Mouse (Mus musculus) hindbrain, embryonic 15.5 days (tissue): ENCODE measurements around the gene Plekha8. TPM values are rescaled to one million over a fixed set of nuclear protein-coding genes. Genes with fewer than 3 reads are reported as not detected.

Experiments
- ATAC-seq: fragments of 200-750 bp; cut with Nextera tagmentation; 2 replicates; pipeline ENCODE4 v1.8.0; 2017; ENCODE audit warnings: low read depth, moderate number of reproducible peaks, moderate TSS enrichment; ENCODE audit not compliant: low FRiP score
- H3K27ac ChIP-seq: fragments of 300-500 bp; sonication (generic); replicated peaks from 2 replicates; pipeline ENCODE4 v1.5.1; 2015; ENCODE audit warnings: mild to moderate bottlenecking, inconsistent platforms
- H3K27me3 ChIP-seq: fragments of 300-500 bp; sonication (generic); 2 replicates; pipeline ENCODE4 v1.6.1; 2015; ENCODE audit warnings: control low read depth, inconsistent platforms
- H3K36me3 ChIP-seq: fragments of 300-500 bp; sonication (generic); 2 replicates; pipeline ENCODE4 v1.6.1; 2015; ENCODE audit warnings: control low read depth, inconsistent platforms
- H3K4me1 ChIP-seq: fragments of 300-500 bp; sonication (generic); replicated peaks from 2 replicates; pipeline ENCODE4 v1.6.1; 2015; ENCODE audit warnings: control low read depth, inconsistent platforms
- H3K4me2 ChIP-seq: fragments of 300-500 bp; sonication (generic); 2 replicates; pipeline ENCODE4 v1.6.1; 2015; ENCODE audit warnings: moderate library complexity, mild to moderate bottlenecking, inconsistent platforms
- H3K4me3 ChIP-seq: fragments of 300-500 bp; sonication (generic); 2 replicates; pipeline ENCODE4 v1.5.1; 2015; ENCODE audit warnings: mild to moderate bottlenecking, inconsistent platforms
- H3K9ac ChIP-seq: fragments of 300-500 bp; sonication (generic); 2 replicates; pipeline ENCODE4 v1.6.1; 2015; ENCODE audit warnings: inconsistent platforms
- H3K9me3 ChIP-seq: fragments of 300-500 bp; sonication (generic); 2 replicates; pipeline ENCODE4 v1.6.1; 2016; ENCODE audit warnings: control low read depth, inconsistent platforms
- WGBS: fragments of 180-500 bp; shearing (Covaris S2); methylation state at CpG from one replicate; pipeline ENCODE4 v1.1.7; 2015; 5-methylcytosine and 5-hydroxymethylcytosine counted together
- polyA plus RNA-seq: library from polyadenylated mRNA; unstranded; fragments of >200 nt; fragmentation: Nextera tagmentation; extraction: Ambion mirVana; gene quantifications from 2 replicates; pipeline ENCODE4 v1.2.1, GENCODE M21; 2015

Gene Plekha8
- polyA plus RNA-seq, 1 experiment from 2014 or later, result 7.9 TPM

GRCm38 (mm10) chr6:54672901-54673300 is 78.0 kb downstream of the Plekha8 start:
- H3K27ac ChIP-seq, result no peak overlapping the region
- H3K4me2 ChIP-seq, result no peak overlapping the region
- no peak overlapping the region for H3K4me3 ChIP-seq
- H3K27me3 ChIP-seq, result no peaks in the 10 kb centered on the region
- H3K4me1 ChIP-seq, result no peaks in the 10 kb centered on the region
- no peaks in the 10 kb centered on the region for H3K9me3 ChIP-seq
- no peaks in the 10 kb centered on the region for H3K36me3 ChIP-seq
- 41% methylated on average over 5 of the region's 5 CpGs for WGBS
- ATAC-seq, result no peak
- no peak overlapping the region for H3K9ac ChIP-seq

GRCm38 (mm10) chr6:54679686-54680085 is 84.8 kb downstream of the Plekha8 start:
- no peaks in the 10 kb centered on the region for H3K36me3 ChIP-seq
- no peak overlapping the region for H3K9ac ChIP-seq
- peaks cover 17% of the 10 kb centered on the region for H3K4me1 ChIP-seq
- H3K4me2 ChIP-seq, result no peak overlapping the region
- no peaks in the 10 kb centered on the region for H3K9me3 ChIP-seq
- no peak overlapping the region for H3K27ac ChIP-seq
- 78% methylated on average over 5 of the region's 5 CpGs for WGBS
- no peak overlapping the region for H3K4me3 ChIP-seq
- ATAC-seq, result no peak
- no peaks in the 10 kb centered on the region for H3K27me3 ChIP-seq

GRCm38 (mm10) chr6:54680891-54681745 is 86.2 kb downstream of the Plekha8 start, which contains the start of gene Mturn:
Mturn (plus strand) TSS chr6:54681624.
- H3K36me3 ChIP-seq, result no peaks in the 10 kb centered on the region
- peak within 1 kb of the TSS; percentile 77 for H3K4me2 ChIP-seq
- peak within 1 kb of the TSS; percentile 90 for H3K4me3 ChIP-seq
- peak within 1 kb of the TSS; percentile 72 for H3K27ac ChIP-seq
- peak; percentile 96 for ATAC-seq
- WGBS, result 4% methylated on average over 46 of the region's 48 CpGs
- H3K27me3 ChIP-seq, result no peaks in the 10 kb centered on the region
- H3K9ac ChIP-seq, result peak within 1 kb of the TSS; percentile 85
- H3K4me1 ChIP-seq, result peaks cover 26% of the 10 kb centered on the region
- H3K9me3 ChIP-seq, result no peaks in the 10 kb centered on the region

DNA sequence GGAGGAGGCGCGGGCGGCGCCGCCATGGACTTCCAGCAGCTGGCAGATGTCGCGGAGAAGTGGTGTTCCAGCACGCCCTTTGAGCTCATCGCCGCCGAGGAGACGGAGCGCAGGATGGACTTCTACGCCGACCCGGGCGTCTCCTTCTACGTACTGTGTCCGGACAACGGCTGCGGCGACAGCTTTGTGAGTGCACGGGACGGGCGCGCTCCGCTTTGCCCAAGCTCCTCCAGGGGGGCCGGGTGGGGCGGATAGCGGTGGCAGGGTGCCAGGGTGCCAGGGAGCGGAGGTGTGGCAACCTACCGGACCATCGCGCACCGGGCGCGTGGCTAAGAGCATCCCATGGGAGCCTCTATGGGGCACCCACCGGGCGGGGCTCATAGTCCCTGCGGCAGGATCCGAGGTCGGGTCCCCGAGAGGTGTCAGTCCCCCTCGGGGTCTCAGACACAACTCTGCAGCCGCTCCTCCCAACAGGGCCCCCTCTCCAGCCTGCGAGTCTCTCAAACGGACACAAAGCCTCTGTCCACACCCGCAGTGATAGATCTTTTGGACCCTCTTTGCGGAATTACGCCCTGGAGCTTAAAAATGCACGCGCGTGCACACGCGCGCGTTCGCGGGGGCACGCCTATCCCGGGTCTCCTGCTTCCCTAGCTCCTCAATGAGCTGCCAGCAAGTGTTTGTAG is 87.0 kb downstream of the Plekha8 start:
- Histone ChIP-seq H3K9ac (peak overlapping the region; percentile 85), H3K4me3 (peak overlapping the region; percentile 90), H3K36me3 (no peaks in the 10 kb centered on the region), H3K4me1 (peaks cover 26% of the 10 kb centered on the region), H3K9me3 (no peaks in the 10 kb centered on the region), H3K4me2 (peak overlapping the region; percentile 77), H3K27me3 (no peaks in the 10 kb centered on the region), H3K27ac (peak overlapping the region; percentile 71)
- ATAC-seq, result no peak; the same call in none of the 2 replicates
- WGBS, result under 1% methylated on average over 61 of the region's 61 CpGs

- H3K9me3 ChIP-seq, result no peaks in the 10 kb centered on the region
- H3K36me3 ChIP-seq, result 0 out of 2 replicates have a peak, but pooled peaks cover 2% of the 10 kb centered on the region
- no peak overlapping the region for H3K4me3 ChIP-seq
- no peak for ATAC-seq
- H3K4me1 ChIP-seq, result peaks cover 26% of the 10 kb centered on the region
- H3K9ac ChIP-seq, result no peak overlapping the region
- H3K4me2 ChIP-seq, result no peak overlapping the region
- H3K27me3 ChIP-seq, result no peaks in the 10 kb centered on the region
- WGBS, result 79% methylated on average over 4 of the region's 4 CpGs
- no peak overlapping the region for H3K27ac ChIP-seq
These were observed 89.2 kb downstream of the Plekha8 start for GRCm38 (mm10) chr6:54684085-54684484.

DNA sequence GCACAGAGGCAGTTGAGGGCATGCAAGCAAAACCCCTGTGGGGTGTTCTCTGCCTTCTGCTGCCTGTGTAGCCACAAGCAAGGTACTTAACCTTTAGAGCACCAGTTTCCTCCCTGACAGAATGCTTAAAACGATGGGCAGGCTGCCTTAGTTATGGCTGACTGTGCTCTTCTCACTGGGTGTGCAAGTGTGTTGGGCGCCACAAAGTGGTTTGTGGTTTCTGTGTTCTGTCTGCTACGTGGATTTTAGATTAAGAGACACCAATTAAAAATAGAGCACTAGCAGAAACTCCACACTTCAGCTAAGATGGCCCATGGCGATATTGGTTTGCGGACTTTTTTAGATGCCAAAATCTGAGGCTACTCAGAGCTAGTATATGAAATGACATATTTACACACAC is 90.2 kb downstream of the Plekha8 start:
- Histone ChIP-seq H3K4me2 (no peak overlapping the region), H3K27me3 (no peaks in the 10 kb centered on the region), H3K27ac (no peak overlapping the region), H3K9ac (no peak overlapping the region), H3K4me3 (no peak overlapping the region), H3K9me3 (no peaks in the 10 kb centered on the region), H3K4me1 (peaks cover 26% of the 10 kb centered on the region), H3K36me3 (peaks cover 10% of the 10 kb centered on the region)
- no peak for ATAC-seq
- WGBS, result 76% methylated on average over 5 of the region's 5 CpGs

DNA sequence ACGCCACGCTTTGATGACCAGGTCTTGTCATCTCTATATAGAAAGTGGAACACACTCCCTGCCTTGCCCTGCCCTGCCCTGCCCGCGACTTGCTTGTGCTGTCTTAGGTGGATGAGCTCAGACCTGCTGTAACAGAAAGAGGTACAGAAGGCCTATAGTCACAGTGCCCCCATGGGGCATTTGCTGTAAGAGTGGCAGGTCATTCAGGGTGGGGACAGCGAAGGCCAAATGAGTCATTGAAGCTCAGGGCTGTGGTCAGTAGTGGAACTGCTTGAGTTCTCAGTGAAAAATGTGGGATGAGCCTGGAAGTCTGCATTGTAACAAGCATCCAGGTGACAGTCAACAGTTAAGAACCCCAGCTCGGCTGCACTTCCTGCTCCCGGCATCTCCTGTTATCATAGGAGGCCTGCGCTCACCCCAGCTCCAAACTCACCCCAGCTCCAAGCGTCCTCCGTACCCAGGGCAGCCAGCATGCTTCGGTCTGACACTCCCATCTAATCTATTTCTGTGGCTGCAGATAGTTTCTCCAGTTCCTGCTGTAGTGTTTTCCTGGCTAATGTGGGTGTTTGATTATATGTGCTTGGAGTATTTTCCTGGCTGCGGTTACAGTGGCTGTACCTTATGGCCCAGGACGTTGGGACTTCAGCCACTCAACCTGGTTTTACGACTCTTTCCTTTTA is 90.9 kb downstream of the Plekha8 start:
- ATAC-seq, result no peak
- Histone ChIP-seq H3K9ac (no peak overlapping the region), H3K27ac (no peak overlapping the region), H3K4me1 (peaks cover 22% of the 10 kb centered on the region), H3K9me3 (no peaks in the 10 kb centered on the region), H3K4me3 (no peak overlapping the region), H3K36me3 (peaks cover 16% of the 10 kb centered on the region), H3K27me3 (no peaks in the 10 kb centered on the region), H3K4me2 (no peak overlapping the region)
- 88% methylated on average over 14 of the region's 14 CpGs for WGBS

DNA sequence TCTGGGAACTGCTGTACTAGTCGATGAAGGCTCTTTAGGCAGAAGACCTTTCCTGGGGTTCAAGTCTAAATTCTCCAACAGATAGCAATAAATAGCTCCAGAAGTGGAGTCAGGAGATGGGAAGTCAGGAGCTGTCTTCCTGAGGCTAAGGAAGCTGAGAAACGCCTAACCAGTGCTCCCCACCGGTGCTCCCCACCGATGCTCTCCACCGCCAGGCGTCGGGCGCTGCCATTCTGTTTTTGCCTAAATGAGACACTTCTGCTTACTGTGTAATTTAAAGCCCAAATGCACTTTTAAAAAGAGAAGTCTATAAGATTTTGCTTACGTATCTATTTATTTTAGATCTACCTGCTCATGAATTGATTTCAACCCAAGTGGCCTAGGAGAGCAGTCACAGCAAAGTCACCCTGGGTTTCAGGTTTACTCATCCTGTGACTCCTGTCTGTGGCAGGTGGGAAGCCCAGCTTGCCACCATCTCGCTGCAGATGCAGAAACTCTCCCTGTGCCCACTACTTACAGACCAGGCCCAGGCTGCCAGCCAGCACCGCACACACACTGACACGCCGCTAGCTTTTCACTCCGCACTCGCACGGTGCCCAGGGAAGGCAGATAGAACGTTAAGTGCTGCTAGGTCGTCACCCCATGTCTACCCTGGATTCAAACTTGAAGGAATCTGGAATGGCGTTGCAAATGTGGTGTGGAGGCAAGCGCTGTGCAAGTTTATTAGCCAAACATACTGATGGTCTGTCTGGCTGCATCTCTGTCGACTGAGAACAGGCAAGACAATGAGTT is 92.2 kb downstream of the Plekha8 start:
- H3K4me3 ChIP-seq, result no peak overlapping the region
- no peak for ATAC-seq
- no peak overlapping the region for H3K9ac ChIP-seq
- H3K27me3 ChIP-seq, result no peaks in the 10 kb centered on the region
- H3K9me3 ChIP-seq, result no peaks in the 10 kb centered on the region
- no peak overlapping the region for H3K27ac ChIP-seq
- H3K36me3 ChIP-seq, result peaks cover 16% of the 10 kb centered on the region
- no peak overlapping the region for H3K4me2 ChIP-seq
- WGBS, result 86% methylated on average over 21 of the region's 21 CpGs
- H3K4me1 ChIP-seq, result peaks cover 21% of the 10 kb centered on the region

DNA sequence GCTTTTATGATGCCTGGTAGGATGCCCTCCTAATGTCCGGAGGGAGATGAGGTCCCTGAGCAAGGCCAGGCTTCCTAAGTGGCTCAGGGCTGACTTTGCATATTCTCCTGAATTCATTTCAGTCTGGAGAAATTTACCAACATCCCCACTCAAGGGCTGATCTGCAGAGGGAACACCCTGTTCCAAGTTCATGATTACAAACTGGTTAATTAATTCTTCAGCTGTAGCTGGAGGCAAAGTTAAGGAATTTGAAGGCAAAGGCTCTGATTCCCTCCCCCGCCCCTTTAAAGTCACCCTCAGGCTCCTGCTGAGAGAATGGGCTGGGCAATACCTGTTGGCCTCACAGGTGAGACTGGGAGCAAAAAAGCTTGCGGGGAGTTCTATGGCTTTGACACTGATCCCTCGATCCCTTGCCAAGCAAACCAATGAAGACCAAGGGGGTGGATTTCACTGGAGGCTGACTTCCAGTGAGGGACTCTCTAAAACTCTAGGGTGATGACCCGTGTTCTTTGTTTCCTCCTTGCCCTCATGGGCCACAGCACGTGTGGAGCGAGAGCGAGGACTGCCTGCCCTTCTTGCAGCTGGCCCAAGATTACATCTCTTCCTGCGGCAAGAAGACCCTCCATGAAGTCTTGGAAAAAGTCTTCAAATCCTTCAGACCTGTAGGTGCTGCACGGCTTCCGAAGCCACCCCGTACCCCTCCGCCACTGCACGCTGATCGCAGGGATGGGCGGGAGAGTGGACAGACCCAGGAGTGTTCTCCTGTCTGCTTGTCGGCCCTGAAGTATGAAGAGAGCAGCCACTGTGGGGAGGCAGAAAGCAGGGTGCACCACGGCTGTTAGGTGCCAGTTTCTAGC is 93.8 kb downstream of the Plekha8 start:
- no peak overlapping the region for H3K4me3 ChIP-seq
- no peaks in the 10 kb centered on the region for H3K9me3 ChIP-seq
- no peaks in the 10 kb centered on the region for H3K27me3 ChIP-seq
- ATAC-seq, result no peak
- peaks cover 16% of the 10 kb centered on the region for H3K36me3 ChIP-seq
- WGBS, result 84% methylated on average over 18 of the region's 18 CpGs
- H3K9ac ChIP-seq, result no peak overlapping the region
- H3K4me2 ChIP-seq, result no peak overlapping the region
- no peak overlapping the region for H3K27ac ChIP-seq
- peaks cover 10% of the 10 kb centered on the region for H3K4me1 ChIP-seq

DNA sequence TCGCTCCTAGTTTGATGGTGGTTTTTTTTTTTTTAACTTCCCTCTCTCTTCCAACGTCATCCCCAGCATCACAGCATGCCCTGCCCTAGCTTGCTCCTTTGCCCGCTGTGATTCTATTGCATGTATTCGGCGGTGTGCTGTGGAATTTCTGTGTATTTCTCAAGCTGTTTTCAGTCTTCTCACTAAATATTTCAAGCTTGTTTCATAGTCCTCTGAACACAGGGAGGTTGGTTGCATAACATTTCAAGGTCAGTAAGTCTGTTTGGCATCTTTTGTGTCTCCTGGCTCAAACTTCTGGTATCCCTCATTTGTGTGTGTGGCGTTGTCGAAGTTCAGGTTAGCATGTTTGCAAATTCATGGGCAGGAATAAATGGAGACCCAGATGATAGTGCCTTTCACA is 94.8 kb downstream of the Plekha8 start:
- H3K36me3 ChIP-seq, result peaks cover 16% of the 10 kb centered on the region
- no peak overlapping the region for H3K9ac ChIP-seq
- no peaks in the 10 kb centered on the region for H3K27me3 ChIP-seq
- H3K4me1 ChIP-seq, result peaks cover 9% of the 10 kb centered on the region
- no peak for ATAC-seq
- no peak overlapping the region for H3K4me2 ChIP-seq
- H3K4me3 ChIP-seq, result no peak overlapping the region
- no peaks in the 10 kb centered on the region for H3K9me3 ChIP-seq
- 86% methylated on average over 7 of the region's 7 CpGs for WGBS
- H3K27ac ChIP-seq, result no peak overlapping the region

DNA sequence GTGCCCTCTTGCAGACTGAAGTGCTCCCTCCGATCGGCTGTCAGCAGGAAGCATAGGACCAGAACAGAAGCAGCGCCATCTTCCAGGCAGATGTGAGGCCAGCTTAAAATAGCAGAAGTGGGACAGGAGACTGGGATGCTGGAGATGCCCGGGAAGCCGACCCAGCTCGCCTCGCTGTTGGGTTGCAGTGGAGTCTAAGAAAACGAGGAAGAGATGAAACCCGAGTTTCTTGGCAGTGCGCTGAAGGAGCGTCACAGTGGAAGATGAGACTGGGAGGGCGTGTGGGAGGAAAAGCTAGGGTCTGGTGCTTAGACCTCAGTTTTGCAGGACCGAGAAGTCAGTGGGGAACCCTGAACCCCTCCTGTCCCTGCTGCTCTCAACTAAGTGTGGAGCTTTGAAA is 95.9 kb downstream of the Plekha8 start:
- Histone ChIP-seq H3K36me3 (peaks cover 16% of the 10 kb centered on the region), H3K4me1 (0 out of 2 replicates have a peak, but pooled peaks cover 2% of the 10 kb centered on the region), H3K4me3 (no peak overlapping the region), H3K9ac (no peak overlapping the region), H3K4me2 (no peak overlapping the region), H3K9me3 (no peaks in the 10 kb centered on the region), H3K27ac (no peak overlapping the region), H3K27me3 (no peaks in the 10 kb centered on the region)
- WGBS, result 88% methylated on average over 13 of the region's 13 CpGs
- ATAC-seq, result no peak
